Mouse (Mus musculus): ENCODE measurements at regions not wholly inside any gene's neighbourhood (a gene's known extent, or its start where the extent isn't known, plus 50 kb on each side); places are given as distances from the start of the nearest gene placed in this dataset.
A peak's percentile ranks its signal among the peaks of the same experiment; 100 is the strongest.

- ATAC-seq (replicated peaks; ENCODE audit: extremely low read depth, insufficient read depth, low FRiP score) = no peak
- WGBS = 92% methylated on average over 10 of the region's 10 CpGs
- no peak overlapping the region for H3K27ac ChIP-seq (ENCODE audit: low read length)
- H3K36me3 ChIP-seq (ENCODE audit: control insufficient read depth, insufficient read depth) = no peaks in the 10 kb centered on the region
- H3K9ac ChIP-seq (ENCODE audit: low read length) = no peak overlapping the region
- no peaks in the 10 kb centered on the region for H3K4me1 ChIP-seq (ENCODE audit: control insufficient read depth, insufficient read depth, low read length)
- no peaks in the 10 kb centered on the region for H3K27me3 ChIP-seq (ENCODE audit: control insufficient read depth, insufficient read depth, low read length)
- no peak overlapping the region for H3K4me3 ChIP-seq (ENCODE audit: low read length)
- H3K4me2 ChIP-seq (ENCODE audit: low read depth, low read length) = no peak overlapping the region
- no peaks in the 10 kb centered on the region for H3K9me3 ChIP-seq (replicated peaks; ENCODE audit: control insufficient read depth, low read length)
Measured at GRCm38 (mm10) chr11:56262726-56263125, 221.9 kb upstream of the Nmur2 start.

DNA sequence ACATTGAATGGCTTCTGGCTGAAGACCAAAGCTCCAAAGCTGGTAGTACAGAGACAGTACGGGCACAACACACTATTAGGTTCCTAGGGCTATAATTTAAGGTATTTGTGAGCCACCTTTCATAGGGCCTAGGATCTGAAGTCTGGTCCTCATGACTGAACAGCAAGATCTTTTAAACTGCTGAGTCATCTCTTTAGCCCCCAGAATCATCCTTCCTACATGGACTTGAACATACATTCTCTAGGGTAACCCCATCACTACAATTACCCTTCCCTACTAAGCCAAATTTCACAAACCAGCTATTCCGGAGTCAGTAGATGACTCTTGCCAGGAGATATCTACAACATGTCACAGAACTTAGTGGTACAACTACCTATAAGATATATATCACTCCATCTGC is 215.5 kb upstream of the Nmur2 start:
- WGBS = 84% methylated on average over 2 of the region's 2 CpGs
- H3K4me3 ChIP-seq (ENCODE audit: low read length) = no peak overlapping the region
- no peak overlapping the region for H3K4me2 ChIP-seq (ENCODE audit: low read depth, low read length)
- H3K27me3 ChIP-seq (ENCODE audit: control insufficient read depth, insufficient read depth, low read length) = no peaks in the 10 kb centered on the region
- H3K9me3 ChIP-seq (replicated peaks; ENCODE audit: control insufficient read depth, low read length) = no peaks in the 10 kb centered on the region
- H3K9ac ChIP-seq (ENCODE audit: low read length) = no peak overlapping the region
- H3K27ac ChIP-seq (ENCODE audit: low read length) = no peak overlapping the region
- no peak for ATAC-seq (replicated peaks; ENCODE audit: extremely low read depth, insufficient read depth, low FRiP score)
- H3K36me3 ChIP-seq (ENCODE audit: control insufficient read depth, insufficient read depth) = no peaks in the 10 kb centered on the region
- H3K4me1 ChIP-seq (ENCODE audit: control insufficient read depth, insufficient read depth, low read length) = no peaks in the 10 kb centered on the region

- no peaks in the 10 kb centered on the region for H3K36me3 ChIP-seq (ENCODE audit: control insufficient read depth, insufficient read depth)
- 82% methylated on average over 3 of the region's 3 CpGs for WGBS
- ATAC-seq (replicated peaks; ENCODE audit: extremely low read depth, insufficient read depth, low FRiP score) = no peak
- no peaks in the 10 kb centered on the region for H3K27me3 ChIP-seq (ENCODE audit: control insufficient read depth, insufficient read depth, low read length)
- H3K4me1 ChIP-seq (ENCODE audit: control insufficient read depth, insufficient read depth, low read length) = no peaks in the 10 kb centered on the region
- H3K9me3 ChIP-seq (replicated peaks; ENCODE audit: control insufficient read depth, low read length) = no peaks in the 10 kb centered on the region
- no peak overlapping the region for H3K9ac ChIP-seq (ENCODE audit: low read length)
- no peak overlapping the region for H3K27ac ChIP-seq (ENCODE audit: low read length)
- H3K4me2 ChIP-seq (ENCODE audit: low read depth, low read length) = no peak overlapping the region
- H3K4me3 ChIP-seq (ENCODE audit: low read length) = no peak overlapping the region
Measured at GRCm38 (mm10) chr11:56254437-56254836, 213.6 kb upstream of the Nmur2 start.

DNA sequence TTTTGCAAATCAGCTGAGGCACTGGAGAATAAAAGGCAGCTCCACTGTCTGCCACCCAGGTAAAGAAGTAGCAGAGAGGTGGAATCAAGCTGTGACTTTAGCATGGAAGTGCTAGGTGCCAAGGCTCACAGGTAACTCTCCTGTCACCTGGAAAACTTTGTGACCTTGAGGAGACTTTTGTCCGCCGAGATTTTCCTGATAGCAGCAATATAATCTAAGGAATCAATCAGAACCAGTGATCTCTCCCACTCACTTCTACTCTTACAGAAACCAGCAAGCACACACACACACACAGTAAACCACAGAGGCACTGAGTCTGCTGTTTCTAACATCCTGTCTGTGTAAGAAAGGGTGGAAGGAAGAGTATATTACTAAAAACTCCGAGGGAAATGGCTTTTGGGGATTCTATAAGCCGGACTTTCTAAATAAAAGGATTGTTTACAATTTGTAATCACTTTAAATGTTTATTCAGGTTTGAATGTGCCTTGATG is 206.6 kb upstream of the Nmur2 start:
- no peaks in the 10 kb centered on the region for H3K27me3 ChIP-seq (ENCODE audit: control insufficient read depth, insufficient read depth, low read length)
- H3K27ac ChIP-seq (ENCODE audit: low read length) = no peak overlapping the region
- WGBS = 39% methylated on average over 4 of the region's 4 CpGs
- no peak overlapping the region for H3K4me2 ChIP-seq (ENCODE audit: low read depth, low read length)
- no peak for ATAC-seq (replicated peaks; ENCODE audit: extremely low read depth, insufficient read depth, low FRiP score)
- no peak overlapping the region for H3K9ac ChIP-seq (ENCODE audit: low read length)
- no peaks in the 10 kb centered on the region for H3K4me1 ChIP-seq (ENCODE audit: control insufficient read depth, insufficient read depth, low read length)
- no peaks in the 10 kb centered on the region for H3K36me3 ChIP-seq (ENCODE audit: control insufficient read depth, insufficient read depth)
- H3K4me3 ChIP-seq (ENCODE audit: low read length) = no peak overlapping the region
- no peaks in the 10 kb centered on the region for H3K9me3 ChIP-seq (replicated peaks; ENCODE audit: control insufficient read depth, low read length)

DNA sequence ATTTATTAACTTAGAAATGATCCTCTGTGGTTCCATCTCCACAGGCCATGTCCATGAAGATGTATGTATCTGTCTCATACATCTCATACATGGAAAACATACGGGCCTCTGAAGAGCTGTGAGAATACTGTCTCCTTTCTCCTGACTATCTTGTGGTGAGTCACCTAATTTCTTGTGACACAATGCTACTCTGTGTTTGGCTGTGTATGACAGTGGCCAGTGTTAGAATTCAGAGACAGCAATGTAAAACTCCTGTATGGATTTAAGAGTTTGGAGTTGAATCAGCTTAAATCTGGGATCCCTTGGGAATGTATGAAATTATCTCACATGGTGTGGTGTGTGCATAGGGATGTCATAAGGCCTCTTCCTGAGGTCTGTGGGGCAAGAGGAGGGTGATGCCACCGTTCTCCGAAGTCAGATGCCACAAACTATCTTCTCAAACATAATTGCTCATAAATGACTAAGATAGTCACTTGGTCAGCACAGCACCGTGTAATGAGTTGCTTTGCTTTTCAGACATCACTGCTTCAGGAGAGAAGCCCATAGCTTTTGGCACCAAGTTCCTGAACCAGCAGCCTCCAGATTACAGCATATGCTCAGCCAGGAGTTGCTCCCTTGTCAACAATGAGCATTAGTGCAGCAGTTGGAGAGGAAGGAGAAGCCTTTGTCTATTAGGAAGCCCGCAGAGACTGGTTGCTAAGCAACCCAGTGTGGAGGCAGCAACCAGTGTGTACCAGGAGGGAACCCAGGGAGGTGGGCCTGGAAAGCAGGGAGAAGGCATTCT is 205.9 kb upstream of the Nmur2 start:
- H3K36me3 ChIP-seq (ENCODE audit: control insufficient read depth, insufficient read depth) = no peaks in the 10 kb centered on the region
- ATAC-seq (replicated peaks; ENCODE audit: extremely low read depth, insufficient read depth, low FRiP score) = 0 out of 2 replicates have a peak, but pooled peaks have one; percentile 45

GRCm38 (mm10) chr11:56244951-56245350 is 204.1 kb upstream of the Nmur2 start:
- no peak overlapping the region for H3K9ac ChIP-seq (ENCODE audit: low read length)
- H3K4me3 ChIP-seq (ENCODE audit: low read length) = no peak overlapping the region
- no peaks in the 10 kb centered on the region for H3K9me3 ChIP-seq (replicated peaks; ENCODE audit: control insufficient read depth, low read length)
- H3K36me3 ChIP-seq (ENCODE audit: control insufficient read depth, insufficient read depth) = no peaks in the 10 kb centered on the region
- no peaks in the 10 kb centered on the region for H3K4me1 ChIP-seq (ENCODE audit: control insufficient read depth, insufficient read depth, low read length)
- H3K4me2 ChIP-seq (ENCODE audit: low read depth, low read length) = no peak overlapping the region
- ATAC-seq (replicated peaks; ENCODE audit: extremely low read depth, insufficient read depth, low FRiP score) = no peak
- no peak overlapping the region for H3K27ac ChIP-seq (ENCODE audit: low read length)
- H3K27me3 ChIP-seq (ENCODE audit: control insufficient read depth, insufficient read depth, low read length) = no peaks in the 10 kb centered on the region
- 67% methylated on average over 2 of the region's 2 CpGs for WGBS

More for the DNA sequence above, 205.9 kb upstream of the Nmur2 start:
- Histone ChIP-seq H3K4me2 (ENCODE audit: low read depth, low read length) (no peak overlapping the region), H3K9ac (ENCODE audit: low read length) (no peak overlapping the region), H3K27ac (ENCODE audit: low read length) (no peak overlapping the region), H3K4me3 (ENCODE audit: low read length) (no peak overlapping the region), H3K9me3 (replicated peaks; ENCODE audit: control insufficient read depth, low read length) (no peaks in the 10 kb centered on the region), H3K27me3 (ENCODE audit: control insufficient read depth, insufficient read depth, low read length) (no peaks in the 10 kb centered on the region), H3K4me1 (ENCODE audit: control insufficient read depth, insufficient read depth, low read length) (no peaks in the 10 kb centered on the region)
- 48% methylated on average over 5 of the region's 5 CpGs for WGBS

DNA sequence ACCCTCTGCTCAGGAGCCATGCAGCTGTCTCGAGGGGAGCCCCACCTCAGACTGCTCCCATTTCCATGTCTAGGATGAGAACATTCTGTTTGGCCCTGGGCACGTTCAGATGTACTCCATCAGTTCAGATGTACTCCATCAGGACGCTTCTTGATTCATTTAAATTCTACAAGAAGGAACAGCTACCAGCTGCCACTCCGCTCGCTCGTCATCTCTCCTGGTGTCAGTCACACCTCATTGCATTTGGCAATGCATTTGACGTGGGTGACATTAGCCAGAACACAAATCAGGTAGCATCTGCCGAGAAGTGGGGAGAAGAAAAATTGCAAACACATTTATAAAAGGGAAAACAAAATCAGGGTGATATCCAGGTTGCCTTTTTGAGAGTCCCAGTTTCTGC is 202.6 kb upstream of the Nmur2 start:
- WGBS = 59% methylated on average over 8 of the region's 8 CpGs
- Histone ChIP-seq H3K4me3 (ENCODE audit: low read length) (no peak overlapping the region), H3K9ac (ENCODE audit: low read length) (no peak overlapping the region), H3K4me2 (ENCODE audit: low read depth, low read length) (no peak overlapping the region), H3K27ac (ENCODE audit: low read length) (no peak overlapping the region), H3K9me3 (replicated peaks; ENCODE audit: control insufficient read depth, low read length) (no peaks in the 10 kb centered on the region), H3K4me1 (ENCODE audit: control insufficient read depth, insufficient read depth, low read length) (no peaks in the 10 kb centered on the region), H3K27me3 (ENCODE audit: control insufficient read depth, insufficient read depth, low read length) (no peaks in the 10 kb centered on the region), H3K36me3 (ENCODE audit: control insufficient read depth, insufficient read depth) (no peaks in the 10 kb centered on the region)
- ATAC-seq (replicated peaks; ENCODE audit: extremely low read depth, insufficient read depth, low FRiP score) = no peak

DNA sequence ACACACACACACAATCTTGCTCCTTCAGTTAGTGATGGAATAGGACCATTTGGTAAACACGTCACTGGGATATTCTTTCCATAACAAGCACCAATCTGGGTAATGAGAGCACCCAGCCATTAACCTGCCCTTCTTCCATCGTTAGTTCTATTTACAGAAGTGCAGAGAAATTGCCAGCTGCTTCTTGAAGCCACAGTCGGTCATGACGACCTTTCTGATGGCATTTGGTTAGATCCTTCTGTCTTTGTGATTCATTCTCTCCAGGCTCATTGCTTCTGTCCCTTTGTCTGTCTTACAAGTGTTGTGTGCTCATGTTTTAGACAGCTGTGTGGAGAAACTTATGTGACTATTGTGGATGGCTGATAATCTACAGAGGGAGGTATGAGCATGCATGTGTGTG is 197.9 kb upstream of the Nmur2 start:
- no peaks in the 10 kb centered on the region for H3K36me3 ChIP-seq (ENCODE audit: control insufficient read depth, insufficient read depth)
- ATAC-seq (replicated peaks; ENCODE audit: extremely low read depth, insufficient read depth, low FRiP score) = no peak
- H3K27ac ChIP-seq (ENCODE audit: low read length) = no peak overlapping the region

DNA sequence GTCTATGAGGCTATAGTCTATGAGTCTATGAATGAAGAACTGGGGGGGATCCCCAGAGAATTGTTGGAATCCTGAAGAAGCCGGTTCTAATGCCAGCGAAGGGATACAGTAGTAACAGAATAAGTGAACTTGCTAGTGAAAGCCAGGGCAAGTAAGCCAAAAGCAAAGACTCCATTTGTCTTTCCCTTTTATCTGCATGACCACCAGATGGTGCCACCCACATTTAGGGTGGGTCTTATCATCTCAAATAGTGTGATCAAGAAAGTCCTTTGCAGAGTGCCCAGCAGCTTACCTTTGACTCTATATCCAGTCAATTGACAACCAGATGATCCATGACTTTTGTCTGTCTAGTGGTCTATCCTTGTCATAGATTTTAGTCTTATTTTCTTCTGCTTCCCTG is 184.2 kb upstream of the Nmur2 start:
- no peak overlapping the region for H3K4me2 ChIP-seq (ENCODE audit: low read depth, low read length)
- H3K27ac ChIP-seq (ENCODE audit: low read length) = no peak overlapping the region
- H3K9me3 ChIP-seq (replicated peaks; ENCODE audit: control insufficient read depth, low read length) = no peaks in the 10 kb centered on the region
- ATAC-seq (replicated peaks; ENCODE audit: extremely low read depth, insufficient read depth, low FRiP score) = no peak
- no peaks in the 10 kb centered on the region for H3K36me3 ChIP-seq (ENCODE audit: control insufficient read depth, insufficient read depth)
- H3K4me3 ChIP-seq (ENCODE audit: low read length) = no peak overlapping the region
- no peak overlapping the region for H3K9ac ChIP-seq (ENCODE audit: low read length)
- H3K27me3 ChIP-seq (ENCODE audit: control insufficient read depth, insufficient read depth, low read length) = no peaks in the 10 kb centered on the region
- 82% methylated on average over 2 of the region's 2 CpGs for WGBS
- H3K4me1 ChIP-seq (ENCODE audit: control insufficient read depth, insufficient read depth, low read length) = no peaks in the 10 kb centered on the region

More for the DNA sequence above, 197.9 kb upstream of the Nmur2 start:
- H3K4me1 ChIP-seq (ENCODE audit: control insufficient read depth, insufficient read depth, low read length) = no peaks in the 10 kb centered on the region
- no peak overlapping the region for H3K4me2 ChIP-seq (ENCODE audit: low read depth, low read length)
- H3K9ac ChIP-seq (ENCODE audit: low read length) = no peak overlapping the region
- H3K4me3 ChIP-seq (ENCODE audit: low read length) = no peak overlapping the region
- H3K27me3 ChIP-seq (ENCODE audit: control insufficient read depth, insufficient read depth, low read length) = no peaks in the 10 kb centered on the region
- no peaks in the 10 kb centered on the region for H3K9me3 ChIP-seq (replicated peaks; ENCODE audit: control insufficient read depth, low read length)
- 65% methylated on average over 4 of the region's 4 CpGs for WGBS

Data from heart, embryonic 16.5 days (tissue).